Mouse (Mus musculus): ENCODE results near the gene Itgb1. TPM values are rescaled to one million over a fixed set of nuclear protein-coding genes. Genes with fewer than 3 reads are reported as not detected.

Itgb1 gene
- 220 TPM for polyA plus RNA-seq (2015; fragmentation: Illumina TruSeq; extraction: RNeasy Lipid Tissue Mini Kit (QIAGEN cat#74804); ENCODE audit: insufficient read depth, low replicate concordance)

DNA sequence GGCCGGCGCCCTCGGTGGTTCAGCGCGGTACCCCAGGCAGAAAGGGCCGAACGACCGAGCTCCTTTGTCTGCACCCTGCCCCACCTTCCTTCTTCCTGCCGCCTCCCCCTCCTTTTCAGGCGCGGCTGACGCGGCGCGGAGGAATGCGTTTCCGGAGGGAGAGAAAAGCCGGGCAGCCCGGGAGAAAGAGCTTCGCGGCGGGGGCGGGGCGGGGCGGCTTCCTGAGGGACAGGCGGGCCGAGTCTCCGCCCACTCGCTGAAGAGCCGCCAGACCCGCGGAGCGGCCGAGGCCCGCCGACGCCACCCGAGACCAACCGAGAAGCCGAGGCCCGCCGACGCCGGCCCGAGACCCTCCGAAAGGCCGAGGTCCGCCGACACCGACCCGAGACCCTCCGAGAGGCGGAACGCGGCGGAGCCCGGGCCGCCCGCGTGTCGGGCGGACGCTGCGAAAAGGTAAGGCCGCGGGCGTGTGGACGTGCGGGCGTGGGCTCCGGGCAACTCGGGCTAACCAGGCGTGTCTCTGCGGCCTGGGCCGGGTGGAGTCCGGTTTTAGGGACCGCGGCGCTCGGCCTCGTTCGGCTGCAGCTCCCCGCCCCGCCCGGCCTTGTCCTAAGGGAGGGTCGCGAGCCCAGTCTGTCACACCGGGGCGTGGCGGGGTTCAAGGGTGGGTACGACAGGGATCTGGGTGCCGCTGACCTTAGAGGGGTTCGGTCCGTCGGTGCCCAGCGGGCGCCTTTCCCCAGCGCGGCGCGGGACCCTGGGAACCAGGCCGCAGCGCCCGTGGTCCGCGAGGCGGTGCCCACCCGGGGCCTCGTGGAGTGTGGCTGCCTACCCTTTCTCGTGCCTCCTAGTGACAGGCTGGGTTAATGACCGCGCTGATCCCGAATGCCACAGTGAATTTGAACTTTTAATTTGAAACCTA is at the start of gene Itgb1:
Gene Itgb1, plus strand, starts transcription at position 148 of the 922 bp plus-strand sequence.

Other genes with a start within 250 kb of the Itgb1 start
- not detected for gene Gm3952, start 113.0 kb downstream of the Itgb1 start, polyA plus RNA-seq (2015; fragmentation: Illumina TruSeq; extraction: RNeasy Lipid Tissue Mini Kit (QIAGEN cat#74804); ENCODE audit: insufficient read depth, low replicate concordance)